Mouse (Mus musculus) cerebellum, adult 2 months (tissue): ENCODE measurements around the gene C1ra. TPM values are rescaled to one million over a fixed set of nuclear protein-coding genes. Genes with fewer than 3 reads are reported as not detected.
"Not testable (repeated sequence)": the region's sequence is repeated elsewhere in the genome, so short reads cannot be mapped to it uniquely, and the experiment has no call there.

Experiments
- DNase-seq, 2 experiments: peaks; one replicate each; pipeline ENCODE4 v3.0.0; 2021
- H3K27ac ChIP-seq: fragments of 200-500 bp; 2 replicates; pipeline ENCODE4 v1.5.1; 2012; ENCODE audit warnings: low read length, control low read depth, inconsistent platforms; ENCODE audit not compliant: insufficient read depth
- H3K27me3 ChIP-seq: fragments of 200-500 bp; 2 replicates; pipeline ENCODE4 v1.6.1; 2012; ENCODE audit warnings: inconsistent platforms, mild to moderate bottlenecking, low read length, moderate library complexity; ENCODE audit not compliant: control insufficient read depth, insufficient read depth
- H3K4me1 ChIP-seq: fragments of 200-500 bp; 2 replicates; pipeline ENCODE4 v1.6.1; 2011; ENCODE audit warnings: low read length; ENCODE audit not compliant: control insufficient read depth, insufficient read depth
- H3K4me3 ChIP-seq: fragments of 200-500 bp; replicated peaks from 2 replicates; pipeline ENCODE3; 2011; ENCODE audit warnings: mild to moderate bottlenecking, low read depth, low read length, control low read depth; ENCODE audit not compliant: insufficient read depth
- CTCF ChIP-seq: fragments of 200-500 bp; IDR thresholded peaks from 2 replicates; pipeline ENCODE4 v1.5.1; 2011; ENCODE audit warnings: low read depth, mild to moderate bottlenecking, control low read depth, low read length, moderate library complexity, borderline replicate concordance; ENCODE audit not compliant: insufficient read depth
- POLR2A ChIP-seq: fragments of 200-500 bp; IDR thresholded peaks from 2 replicates; pipeline ENCODE4 v1.6.1; 2011; ENCODE audit warnings: low read length, control low read depth, borderline replicate concordance; ENCODE audit not compliant: insufficient read depth
- WGBS: fragments of 180-500 bp; shearing (Covaris S2); methylation state at CpG from one replicate; pipeline ENCODE4 v1.1.7; 2018; 5-methylcytosine and 5-hydroxymethylcytosine counted together
- polyA plus RNA-seq: library from polyadenylated mRNA; depleted of rRNA; stranded (reverse); fragments of >200 nt; gene quantifications from 2 replicates; pipeline ENCODE4 v1.2.3, GENCODE M21; 2012

Gene C1ra
- polyA plus RNA-seq, 1 experiment, result 0.47 TPM

- DNase-seq, result peak; percentile 47 to 65
- no peaks in the 10 kb centered on the region for H3K27me3 ChIP-seq
- no peak overlapping the region for H3K27ac ChIP-seq
- 30% methylated on average over 6 of the region's 6 CpGs for WGBS
- no peak overlapping the region for H3K4me3 ChIP-seq
- TF ChIP-seq CTCF, result peak; percentile 63
- no peak for TF ChIP-seq POLR2A
- no peaks in the 10 kb centered on the region for H3K4me1 ChIP-seq
These were observed 39.4 kb upstream of the C1ra start for GRCm38 (mm10) chr6:124472801-124473200.

- Histone ChIP-seq H3K27me3 (no peaks in the 10 kb centered on the region), H3K4me1 (no peaks in the 10 kb centered on the region), H3K4me3 (no peak overlapping the region), H3K27ac (no peak overlapping the region)
- TF ChIP-seq POLR2A, result no peak
- no peak for TF ChIP-seq CTCF
- WGBS, result 85% methylated on average over 11 of the region's 11 CpGs
- no peak for DNase-seq
These were observed 37.6 kb upstream of the C1ra start for GRCm38 (mm10) chr6:124474621-124475020.

GRCm38 (mm10) chr6:124475335-124476075 is 36.7 kb upstream of the C1ra start:
- DNase-seq, H3K27ac ChIP-seq, H3K4me3 ChIP-seq, H3K27me3 ChIP-seq, H3K4me1 ChIP-seq: not testable (repeated sequence)
- WGBS, result 87% methylated on average over 8 of the region's 11 CpGs

- no peak overlapping the region for H3K4me3 ChIP-seq
- no peaks in the 10 kb centered on the region for H3K27me3 ChIP-seq
- no peaks in the 10 kb centered on the region for H3K4me1 ChIP-seq
- DNase-seq, result no peak
- no peak for TF ChIP-seq CTCF
- no peak for TF ChIP-seq POLR2A
- WGBS, result 60% methylated on average over 7 of the region's 7 CpGs
- H3K27ac ChIP-seq, result no peak overlapping the region
These were observed 36.0 kb upstream of the C1ra start for GRCm38 (mm10) chr6:124476216-124476615.

- Histone ChIP-seq H3K4me1 (no peaks in the 10 kb centered on the region), H3K4me3 (no peak overlapping the region), H3K27ac (no peak overlapping the region), H3K27me3 (no peaks in the 10 kb centered on the region)
- DNase-seq, result no peak
- TF ChIP-seq CTCF, result no peak
- TF ChIP-seq POLR2A, result no peak
- 85% methylated on average over 11 of the region's 11 CpGs for whole genome bisulfite sequencing
These were observed 35.4 kb upstream of the C1ra start for GRCm38 (mm10) chr6:124476796-124477195.

GRCm38 (mm10) chr6:124477221-124477655 is 35.0 kb upstream of the C1ra start:
- 62% methylated on average over 5 of the region's 5 CpGs for WGBS
- DNase-seq, result no peak
- Histone ChIP-seq H3K4me1 (no peaks in the 10 kb centered on the region), H3K27me3 (no peaks in the 10 kb centered on the region), H3K27ac (no peak overlapping the region), H3K4me3 (no peak overlapping the region)
- TF ChIP-seq CTCF (no peak), POLR2A (no peak)

GRCm38 (mm10) chr6:124477922-124478651 is 34.1 kb upstream of the C1ra start:
- WGBS, result 73% methylated on average over 17 of the region's 17 CpGs
- TF ChIP-seq POLR2A (no peak), CTCF (no peak)
- no peaks in the 10 kb centered on the region for H3K27me3 ChIP-seq
- H3K4me3 ChIP-seq, result no peak overlapping the region
- H3K4me1 ChIP-seq, result no peaks in the 10 kb centered on the region
- H3K27ac ChIP-seq, result no peak overlapping the region
- DNase-seq, result no peak

- WGBS, result 90% methylated on average over 3 of the region's 3 CpGs
- H3K4me3 ChIP-seq, result no peak overlapping the region
These were observed 33.2 kb upstream of the C1ra start for GRCm38 (mm10) chr6:124478874-124479572.

More at GRCm38 (mm10) chr6:124478874-124479572, 33.2 kb upstream of the C1ra start:
- Histone ChIP-seq H3K4me1 (no peaks in the 10 kb centered on the region), H3K27ac (no peak overlapping the region), H3K27me3 (no peaks in the 10 kb centered on the region)
- no peak for DNase-seq
- TF ChIP-seq POLR2A (no peak), CTCF (no peak)
